9 mouse cellular contexts compared by ENCODE assay signal in the genomic region with DNA sequence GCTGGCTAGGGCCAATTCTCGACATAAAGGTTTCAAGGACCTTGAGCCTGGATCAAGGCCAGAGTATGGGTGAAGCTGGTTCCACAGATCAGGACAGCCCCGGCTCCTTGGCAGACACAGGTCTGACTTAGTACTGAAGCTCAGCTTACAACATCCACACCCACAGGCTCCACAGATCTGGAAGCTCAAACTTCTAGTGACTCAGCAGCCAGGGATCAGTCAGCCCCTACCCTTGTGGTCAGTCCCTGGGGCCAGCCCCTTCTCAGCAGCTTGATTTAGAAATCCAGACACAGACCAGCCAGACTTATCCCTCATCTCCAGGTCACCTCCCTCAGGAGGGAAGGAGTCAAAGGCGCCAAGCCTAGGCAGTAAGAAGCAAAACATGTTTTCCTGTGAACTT. TPM values are rescaled to one million over a fixed set of nuclear protein-coding genes. Genes with fewer than 3 reads are reported as not detected.
A peak's percentile ranks its signal among the peaks of the same experiment; 100 is the strongest.
DNase-seq lines count a peak whose midpoint lies in the region; ATAC-seq lines count a peak whose summit lies in the region.
"Had no signal": no experiment of that assay in that cellular context is flagged by ENCODE, and none has a peak within 500 bp of the region (broad histone marks: within the 10 kb centered on the region; RNA-seq: fewer than 3 reads in every experiment).

No protein-coding gene starts in this region.

- H3K9ac ChIP-seq in embryonic facial prominence, embryonic 13.5 days = no peak overlapping the region
- H3K9ac ChIP-seq in lung, embryonic 16.5 days (ENCODE audit: low read length) = no peak overlapping the region
- H3K9ac ChIP-seq in forebrain, embryonic 13.5 days = no peak overlapping the region
- H3K9ac ChIP-seq: liver, embryonic 15.5 days had no signal

- WGBS in embryonic facial prominence, embryonic 13.5 days = 78% methylated on average over 3 of the region's 3 CpGs
- WGBS in embryonic facial prominence, embryonic 10.5 days = 84% methylated on average over 3 of the region's 3 CpGs
- WGBS in lung, embryonic 16.5 days = 48% methylated on average over 3 of the region's 3 CpGs
- WGBS in forebrain, embryonic 13.5 days = 78% methylated on average over 3 of the region's 3 CpGs

- peaks cover 5% of the 10 kb centered on the region; the same call in 1 of the 2 replicates for H3K4me1 ChIP-seq in embryonic facial prominence, embryonic 13.5 days
- peaks cover 5% of the 10 kb centered on the region for H3K4me1 ChIP-seq in embryonic facial prominence, embryonic 10.5 days
- H3K4me1 ChIP-seq in lung, embryonic 16.5 days (replicated peaks; ENCODE audit: control insufficient read depth, insufficient read depth, low read length) = peaks cover 2% of the 10 kb centered on the region
- no peaks in the 10 kb centered on the region for H3K4me1 ChIP-seq in forebrain, embryonic 13.5 days

- H3K4me3 ChIP-seq in embryonic facial prominence, embryonic 13.5 days = no peak overlapping the region
- H3K4me3 ChIP-seq in embryonic facial prominence, embryonic 10.5 days = no peak overlapping the region
- H3K4me3 ChIP-seq in lung, embryonic 16.5 days (ENCODE audit: low read length) = no peak overlapping the region
- no peak overlapping the region for H3K4me3 ChIP-seq in forebrain, embryonic 13.5 days
- H3K4me3 ChIP-seq: liver, embryonic 15.5 days had no signal

- H3K27me3 ChIP-seq in embryonic facial prominence, embryonic 13.5 days = no peaks in the 10 kb centered on the region
- H3K27me3 ChIP-seq in embryonic facial prominence, embryonic 10.5 days (replicated peaks; ENCODE audit: low read depth, poor library complexity, severe bottlenecking) = no peaks in the 10 kb centered on the region
- no peaks in the 10 kb centered on the region for H3K27me3 ChIP-seq in lung, embryonic 16.5 days (ENCODE audit: control insufficient read depth, insufficient read depth, low read depth, low read length)
- H3K27me3 ChIP-seq in forebrain, embryonic 13.5 days = no peaks in the 10 kb centered on the region
- H3K27me3 ChIP-seq: liver, embryonic 15.5 days had no signal

- H3K27ac ChIP-seq in embryonic facial prominence, embryonic 13.5 days = 0 out of 2 replicates have a peak overlapping the region, but pooled peaks have one; percentile 28
- H3K27ac ChIP-seq in embryonic facial prominence, embryonic 10.5 days (replicated peaks) = no peak overlapping the region
- peak overlapping the region; percentile 44 for H3K27ac ChIP-seq in lung, embryonic 16.5 days (ENCODE audit: low read length)
- no peak overlapping the region for H3K27ac ChIP-seq in forebrain, embryonic 13.5 days
- H3K27ac ChIP-seq: liver, embryonic 15.5 days had no signal

- no peaks in the 10 kb centered on the region for H3K9me3 ChIP-seq in embryonic facial prominence, embryonic 13.5 days
- H3K9me3 ChIP-seq in embryonic facial prominence, embryonic 10.5 days = no peaks in the 10 kb centered on the region
- no peaks in the 10 kb centered on the region for H3K9me3 ChIP-seq in lung, embryonic 16.5 days (ENCODE audit: control insufficient read depth, low read length)
- no peaks in the 10 kb centered on the region for H3K9me3 ChIP-seq in forebrain, embryonic 13.5 days (replicated peaks)
- H3K9me3 ChIP-seq: liver, embryonic 15.5 days had no signal

- ATAC-seq in embryonic facial prominence, embryonic 13.5 days (ENCODE audit: insufficient number of reproducible peaks, insufficient read depth, low FRiP score, low TSS enrichment, low read depth) = no peak
- ATAC-seq in lung, embryonic 16.5 days (ENCODE audit: low read depth) = peak; percentile 71
- no peak for ATAC-seq in forebrain, embryonic 13.5 days

- H3K4me2 ChIP-seq in embryonic facial prominence, embryonic 13.5 days = no peak overlapping the region
- no peak overlapping the region for H3K4me2 ChIP-seq in lung, embryonic 16.5 days (ENCODE audit: low read depth, low read length)
- H3K4me2 ChIP-seq in forebrain, embryonic 13.5 days = no peak overlapping the region
- H3K4me2 ChIP-seq: liver, embryonic 15.5 days had no signal

- no peak for DNase-seq in embryonic facial prominence, embryonic 10.5 days (ENCODE audit: low spot score)
- peak; percentile 96 for DNase-seq in adipocyte (ENCODE audit: low spot score)
- peak; percentile 85 to 86 for DNase-seq in heart, adult 9 months (ENCODE audit: low spot score in 2 of 2)
- DNase-seq in embryo, embryonic 10.5 days (ENCODE audit: low spot score) = no peak
- DNase-seq in left cerebral cortex, adult 9 months (ENCODE audit: low spot score in 2 of 2) = no peak

- H3K36me3 ChIP-seq in embryonic facial prominence, embryonic 13.5 days = peaks cover 88% of the 10 kb centered on the region
- peaks cover 100% of the 10 kb centered on the region for H3K36me3 ChIP-seq in embryonic facial prominence, embryonic 10.5 days (replicated peaks)
- H3K36me3 ChIP-seq in lung, embryonic 16.5 days (ENCODE audit: control insufficient read depth, insufficient read depth, low read length) = peaks cover 50% of the 10 kb centered on the region
- H3K36me3 ChIP-seq in forebrain, embryonic 13.5 days (ENCODE audit: poor library complexity, severe bottlenecking) = peaks cover 96% of the 10 kb centered on the region

RNA-seq across cellular contexts. Expression of a gene that starts 5.6 kb away (rescaled TPM):
- 2.6 and 3.9 TPM in 2 replicates for polyA plus RNA-seq in embryonic facial prominence, embryonic 13.5 days (2015; fragmentation: Nextera tagmentation; extraction: Ambion mirVana)
- polyA plus RNA-seq in embryonic facial prominence, embryonic 10.5 days (2016; fragmentation: Nextera tagmentation; extraction: Ambion mirVana) = 2.3 and 3.0 TPM in 2 replicates
- polyA plus RNA-seq in lung, embryonic 16.5 days (2015; fragmentation: Nextera tagmentation; extraction: Ambion mirVana) = 2.3 and 3.5 TPM in 2 replicates
- 1.8 and 3.1 TPM in 2 replicates for polyA plus RNA-seq in forebrain, embryonic 13.5 days (2015; fragmentation: Nextera tagmentation; extraction: Ambion mirVana)

RNA-seq across cellular contexts. Expression of a gene that starts 22.6 kb away (rescaled TPM):
- polyA plus RNA-seq in embryonic facial prominence, embryonic 13.5 days (2015; fragmentation: Nextera tagmentation; extraction: Ambion mirVana) = 229 and 250 TPM in 2 replicates
- polyA plus RNA-seq in embryonic facial prominence, embryonic 10.5 days (2016; fragmentation: Nextera tagmentation; extraction: Ambion mirVana) = 284 and 291 TPM in 2 replicates
- 191 and 197 TPM in 2 replicates for polyA plus RNA-seq in lung, embryonic 16.5 days (2015; fragmentation: Nextera tagmentation; extraction: Ambion mirVana)
- polyA plus RNA-seq in forebrain, embryonic 13.5 days (2015; fragmentation: Nextera tagmentation; extraction: Ambion mirVana) = 336 and 349 TPM in 2 replicates

RNA-seq across cellular contexts. Expression of a gene that starts 34.1 kb away (rescaled TPM):
- polyA plus RNA-seq in embryonic facial prominence, embryonic 13.5 days (2015; fragmentation: Nextera tagmentation; extraction: Ambion mirVana) = 9.4 and 9.5 TPM in 2 replicates
- 8.4 and 9.6 TPM in 2 replicates for polyA plus RNA-seq in embryonic facial prominence, embryonic 10.5 days (2016; fragmentation: Nextera tagmentation; extraction: Ambion mirVana)
- 68.7 and 70.0 TPM in 2 replicates for polyA plus RNA-seq in lung, embryonic 16.5 days (2015; fragmentation: Nextera tagmentation; extraction: Ambion mirVana)
- polyA plus RNA-seq in forebrain, embryonic 13.5 days (2015; fragmentation: Nextera tagmentation; extraction: Ambion mirVana) = 10.3 and 13.3 TPM in 2 replicates

RNA-seq across cellular contexts. Expression of a gene that starts 37.5 kb away (rescaled TPM):
- 123 and 136 TPM in 2 replicates for polyA plus RNA-seq in embryonic facial prominence, embryonic 13.5 days (2015; fragmentation: Nextera tagmentation; extraction: Ambion mirVana)
- polyA plus RNA-seq in embryonic facial prominence, embryonic 10.5 days (2016; fragmentation: Nextera tagmentation; extraction: Ambion mirVana) = 36.7 and 46.4 TPM in 2 replicates
- 74.1 and 77.1 TPM in 2 replicates for polyA plus RNA-seq in lung, embryonic 16.5 days (2015; fragmentation: Nextera tagmentation; extraction: Ambion mirVana)
- 20.8 and 25.9 TPM in 2 replicates for polyA plus RNA-seq in forebrain, embryonic 13.5 days (2015; fragmentation: Nextera tagmentation; extraction: Ambion mirVana)

RNA-seq across cellular contexts. Expression of a gene that starts 38.8 kb away (rescaled TPM):
- polyA plus RNA-seq in embryonic facial prominence, embryonic 13.5 days (2015; fragmentation: Nextera tagmentation; extraction: Ambion mirVana) = 1,667 and 1,727 TPM in 2 replicates
- polyA plus RNA-seq in embryonic facial prominence, embryonic 10.5 days (2016; fragmentation: Nextera tagmentation; extraction: Ambion mirVana) = 3,361 and 3,650 TPM in 2 replicates
- polyA plus RNA-seq in lung, embryonic 16.5 days (2015; fragmentation: Nextera tagmentation; extraction: Ambion mirVana) = 1,432 and 1,479 TPM in 2 replicates
- polyA plus RNA-seq in forebrain, embryonic 13.5 days (2015; fragmentation: Nextera tagmentation; extraction: Ambion mirVana) = 1,962 and 1,979 TPM in 2 replicates

Comparison
In these comparisons a context has a peak if more than half of its experiments do, and no peak if none do; other contexts are left out.
1. H3K27ac ChIP-seq: peak in embryonic facial prominence, embryonic 13.5 days (single experiment) and lung, embryonic 16.5 days (single experiment); none in embryonic facial prominence, embryonic 10.5 days (single experiment) and forebrain, embryonic 13.5 days (single experiment).
2. DNase-seq: peak in adipocyte (single experiment) and heart, adult 9 months (2 of 2); none in embryonic facial prominence, embryonic 10.5 days (single experiment), embryo, embryonic 10.5 days (single experiment) and left cerebral cortex, adult 9 months (0 of 2).